ENCODE assay signal across 8 mouse cellular contexts in genomic region chr10:78009945-78010293, GRCm38 (mm10). TPM values are rescaled to one million over a fixed set of nuclear protein-coding genes. Genes with fewer than 3 reads are reported as not detected.
A peak's percentile ranks its signal among the peaks of the same experiment; 100 is the strongest.
DNase-seq lines count a peak whose midpoint lies in the region; ATAC-seq and TF ChIP-seq lines count a peak whose summit lies in the region.

Gene Pfkl, minus strand, starts transcription at chr10:78010083.

- no peak for ATAC-seq in heart, embryonic 11.5 days (replicated peaks; ENCODE audit: insufficient number of reproducible peaks, low FRiP score, low TSS enrichment)
- no peak for ATAC-seq in neural tube, embryonic 12.5 days (ENCODE audit: low FRiP score, low read depth)

- no peak for DNase-seq in layer of hippocampus, adult 2 months (ENCODE audit: low spot score in 2 of 2)
- no peak for DNase-seq in layer of hippocampus, adult 11-12 months (ENCODE audit: low spot score)
- DNase-seq in adrenal gland, postnatal 10 days = no peak
- no peak for DNase-seq in left cerebral cortex, adult 8-10 months (ENCODE audit: low spot score in 2 of 2)
- no peak for DNase-seq in frontal cortex, postnatal 36 days (ENCODE audit: low spot score in 2 of 2)
- DNase-seq in MN1 (ENCODE audit: low spot score) = no peak

- H3K4me3 ChIP-seq in layer of hippocampus, adult 2 months = peak within 1 kb of the TSS; percentile 74
- peak within 1 kb of the TSS; percentile 73 for H3K4me3 ChIP-seq in heart, embryonic 11.5 days (ENCODE audit: low read depth, low read length)
- H3K4me3 ChIP-seq in neural tube, embryonic 12.5 days = peak within 1 kb of the TSS; percentile 72

- TF ChIP-seq CTCF in layer of hippocampus, adult 2 months (conservative IDR thresholded peaks at IDR 0.05) = no peak; the same call in none of the 2 replicates

- no peaks in the 10 kb centered on the region for H3K27me3 ChIP-seq in heart, embryonic 11.5 days (ENCODE audit: control insufficient read depth, insufficient read depth, low read length)
- H3K27me3 ChIP-seq in neural tube, embryonic 12.5 days (replicated peaks) = no peaks in the 10 kb centered on the region

- peak within 1 kb of the TSS; percentile 99 for H3K27ac ChIP-seq in layer of hippocampus, adult 2 months
- peak within 1 kb of the TSS; percentile 98 for H3K27ac ChIP-seq in heart, embryonic 11.5 days (ENCODE audit: low read depth, low read length)
- peak within 1 kb of the TSS; percentile 75 for H3K27ac ChIP-seq in neural tube, embryonic 12.5 days

- under 1% methylated on average over 9 of the region's 9 CpGs for WGBS in heart, embryonic 11.5 days (ENCODE audit: insufficient replicate concordance)
- WGBS in neural tube, embryonic 12.5 days = 1% methylated on average over 9 of the region's 9 CpGs

- no peaks in the 10 kb centered on the region; the same call in 1 of the 2 replicates for H3K9me3 ChIP-seq in heart, embryonic 11.5 days (replicated peaks; ENCODE audit: control insufficient read depth, low read length)
- no peaks in the 10 kb centered on the region for H3K9me3 ChIP-seq in neural tube, embryonic 12.5 days

- H3K4me1 ChIP-seq in heart, embryonic 11.5 days (ENCODE audit: control insufficient read depth, insufficient read depth, low read length) = peaks cover 32% of the 10 kb centered on the region
- H3K4me1 ChIP-seq in neural tube, embryonic 12.5 days = peaks cover 29% of the 10 kb centered on the region

- peak within 1 kb of the TSS; percentile 97 for H3K9ac ChIP-seq in heart, embryonic 11.5 days (ENCODE audit: low read depth, low read length)
- H3K9ac ChIP-seq in neural tube, embryonic 12.5 days = peak within 1 kb of the TSS; percentile 86

- H3K36me3 ChIP-seq in heart, embryonic 11.5 days (ENCODE audit: control insufficient read depth, insufficient read depth, low read length) = no peaks in the 10 kb centered on the region
- no peaks in the 10 kb centered on the region; the same call in 1 of the 2 replicates for H3K36me3 ChIP-seq in neural tube, embryonic 12.5 days

- H3K4me2 ChIP-seq in heart, embryonic 11.5 days = peak within 1 kb of the TSS; percentile 96
- H3K4me2 ChIP-seq in neural tube, embryonic 12.5 days (replicated peaks) = peak within 1 kb of the TSS; percentile 77

RNA-seq across cellular contexts. Expression of gene Pfkl, which starts in this region (rescaled TPM):
- 100 to 1,000 TPM; 232 to 233 TPM for total RNA-seq in layer of hippocampus, adult 2 months (2021)
- 100 to 1,000 TPM; 142 to 172 TPM for total RNA-seq in adrenal gland, postnatal 10 days (2021)
- 168 and 194 TPM in 2 replicates for polyA plus RNA-seq in heart, embryonic 11.5 days (2014; fragmentation: Nextera tagmentation; extraction: Ambion mirVana)
- total RNA-seq in left cerebral cortex, adult 8-10 months (2022) = 100 to 1,000 TPM; 149 to 184 (median 161) TPM
- 113 and 115 TPM in 2 replicates for polyA plus RNA-seq in neural tube, embryonic 12.5 days (2016; fragmentation: Nextera tagmentation; extraction: Ambion mirVana)
